20 mouse cellular contexts compared by ENCODE assay signal in genomic region chr8:111155721-111156436, GRCm38 (mm10).
"Had no signal": no experiment of that assay in that cellular context is flagged by ENCODE, and none has a peak within 500 bp of the region (broad histone marks: within the 10 kb centered on the region; RNA-seq: fewer than 3 reads in every experiment).

No protein-coding gene starts in this region.

- H3K4me2 ChIP-seq: lung, embryonic 15.5 days; midbrain, embryonic 12.5 days; neural tube, embryonic 13.5 days; neural tube, embryonic 15.5 days had no signal

- DNase-seq: liver, postnatal 0 days; lung, adult 2 months; lung, postnatal 4 days; midbrain, embryonic 14.5 days; retina, postnatal 1 day; right cerebral cortex, adult 18-20 months; right cerebral cortex, postnatal 25 days; right cerebral cortex, postnatal 4 days; spleen, adult 18-20 months; thymus, adult 18-20 months; thymus, postnatal 14 days; thymus, postnatal 4 days had no signal

- H3K9ac ChIP-seq: liver, postnatal 0 days; lung, embryonic 15.5 days; neural tube, embryonic 13.5 days; neural tube, embryonic 15.5 days had no signal

- H3K4me1 ChIP-seq: lung, embryonic 15.5 days; midbrain, embryonic 10.5 days; midbrain, embryonic 12.5 days; neural tube, embryonic 13.5 days; neural tube, embryonic 15.5 days had no signal

- H3K9me3 ChIP-seq: lung, embryonic 15.5 days; midbrain, embryonic 10.5 days; midbrain, embryonic 12.5 days; neural tube, embryonic 13.5 days; neural tube, embryonic 15.5 days had no signal

- H3K27me3 ChIP-seq: lung, embryonic 15.5 days; midbrain, embryonic 12.5 days; neural tube, embryonic 13.5 days; neural tube, embryonic 15.5 days had no signal

- H3K27ac ChIP-seq: lung, embryonic 15.5 days; midbrain, embryonic 10.5 days; midbrain, embryonic 12.5 days; neural tube, embryonic 13.5 days; neural tube, embryonic 15.5 days had no signal

- H3K4me3 ChIP-seq: lung, embryonic 15.5 days; midbrain, embryonic 10.5 days; midbrain, embryonic 12.5 days; myocyte; neural tube, embryonic 13.5 days; neural tube, embryonic 15.5 days had no signal

- ATAC-seq: liver, postnatal 0 days; lung, postnatal 0 days; midbrain, embryonic 16.5 days had no signal
